Mouse (Mus musculus) thymus, postnatal 0 days (tissue): ENCODE results near the gene Gm11032. TPM values are rescaled to one million over a fixed set of nuclear protein-coding genes. Genes with fewer than 3 reads are reported as not detected.

Experiments used
- polyA plus RNA-seq: library from polyadenylated mRNA; unstranded; fragments of >200 nt; fragmentation: Nextera tagmentation; extraction: Ambion mirVana; gene quantifications from 2 replicates; pipeline ENCODE4 v1.2.1, GENCODE M21; 2015

The Gm11032 gene
- polyA plus RNA-seq, 1 experiment from 2014 or later, result not detected

Other genes starting within 250 kb of the Gm11032 start
- gene Hormad2, start 179.0 kb upstream of the Gm11032 start, polyA plus RNA-seq, result 1.8 and 2.1 TPM in 2 replicates
- gene Mtmr3, start 25.2 kb upstream of the Gm11032 start, polyA plus RNA-seq, result 23.4 and 23.6 TPM in 2 replicates
- gene Ascc2, start 17.7 kb downstream of the Gm11032 start, polyA plus RNA-seq, result 27.3 and 27.4 TPM in 2 replicates
- 1,084 and 1,132 TPM in 2 replicates for gene Uqcr10, start 84.3 kb downstream of the Gm11032 start, polyA plus RNA-seq
- gene Zmat5, start 84.6 kb downstream of the Gm11032 start, polyA plus RNA-seq, result 91.0 and 95.8 TPM in 2 replicates
- 0.16 and 0.17 TPM in 2 replicates for gene Cabp7, start 126.7 kb downstream of the Gm11032 start, polyA plus RNA-seq
- 25.5 and 28.3 TPM in 2 replicates for gene Nf2, start 229.5 kb downstream of the Gm11032 start, polyA plus RNA-seq